Mouse (Mus musculus) MEL (cell line): ENCODE measurements around the gene Cers6. TPM values are rescaled to one million over a fixed set of nuclear protein-coding genes. Genes with fewer than 3 reads are reported as not detected.

Experiments used
- DNase-seq: peaks from one replicate; pipeline ENCODE4 v3.0.0; 2011; ENCODE audit warnings: low read depth, low spot score
- H3K27ac ChIP-seq: 2 replicates; pipeline ENCODE4 v1.5.1; 2012; ENCODE audit warnings: low read depth, mild to moderate bottlenecking, control low read depth, low read length, moderate library complexity; ENCODE audit not compliant: control insufficient read depth
- H3K27me3 ChIP-seq, 2 experiments: fragments of 150-350 bp in 1 of 2; sonication (generic) in 1 of 2; 2 replicates each; pipeline ENCODE4 v1.6.1; 2012; ENCODE audit warnings: low read length in 2 of 2, mild to moderate bottlenecking in 2 of 2, improper control_type of control experiment in 1 of 2, moderate library complexity in 1 of 2; ENCODE audit not compliant: insufficient read depth in 2 of 2, control insufficient read depth in 1 of 2
- H3K36me3 ChIP-seq, 2 experiments: 2 replicates each; pipeline ENCODE4 v1.6.1; 2012 to 2014; ENCODE audit warnings: low read length in 2 of 2, improper control_type of control experiment in 1 of 2, inconsistent platforms in 1 of 2, mild to moderate bottlenecking in 1 of 2; ENCODE audit not compliant: insufficient read depth in 2 of 2, control insufficient read depth in 1 of 2
- H3K4me1 ChIP-seq, 2 experiments: fragments of 150-350 bp in 1 of 2; sonication (generic) in 1 of 2; 2 replicates each; pipeline ENCODE4 v1.6.1; 2012; ENCODE audit warnings: low read length in 2 of 2, improper control_type of control experiment in 1 of 2, mild to moderate bottlenecking in 1 of 2; ENCODE audit not compliant: insufficient read depth in 2 of 2, control insufficient read depth in 1 of 2
- H3K4me3 ChIP-seq, 2 experiments: fragments of 150-350 bp in 1 of 2; sonication (generic) in 1 of 2; 2 replicates each; pipeline ENCODE4 v1.5.1; 2012; ENCODE audit warnings: low read depth in 2 of 2, low read length in 2 of 2, mild to moderate bottlenecking in 2 of 2, moderate library complexity in 2 of 2, control low read depth in 1 of 2, improper control_type of control experiment in 1 of 2; ENCODE audit not compliant: control insufficient read depth in 1 of 2, insufficient read depth in 1 of 2
- H3K79me2 ChIP-seq: 2 replicates; pipeline ENCODE4 v1.6.1; 2012; ENCODE audit warnings: mild to moderate bottlenecking, low read length, moderate library complexity; ENCODE audit not compliant: control insufficient read depth, poor library complexity, insufficient read depth
- H3K9ac ChIP-seq: 2 replicates; pipeline ENCODE4 v1.6.1; 2012; ENCODE audit warnings: low read depth, mild to moderate bottlenecking, control low read depth, low read length, moderate library complexity; ENCODE audit not compliant: control insufficient read depth, poor library complexity, severe bottlenecking
- H3K9me3 ChIP-seq: fragments of 150-350 bp; sonication (generic); replicated peaks from 2 replicates; pipeline ENCODE4 v1.6.1; 2012; ENCODE audit warnings: mild to moderate bottlenecking, low read length, improper control_type of control experiment, moderate library complexity; ENCODE audit not compliant: insufficient read depth
- BHLHE40 ChIP-seq: IDR thresholded peaks from 2 replicates; pipeline ENCODE4 v1.6.1; 2012; ENCODE audit warnings: low read depth, mild to moderate bottlenecking, inconsistent platforms, low read length, improper control_type of control experiment, borderline replicate concordance
- CHD1 ChIP-seq: IDR thresholded peaks from 2 replicates; pipeline ENCODE4 v1.6.1; 2012; ENCODE audit warnings: low read depth, mild to moderate bottlenecking, inconsistent platforms, low read length, improper control_type of control experiment
- E2F4 ChIP-seq: IDR thresholded peaks from 2 replicates; pipeline ENCODE4 v1.6.1; 2011; ENCODE audit warnings: low read depth, low read length, improper control_type of control experiment, borderline replicate concordance
- ELF1 ChIP-seq: IDR thresholded peaks from 2 replicates; pipeline ENCODE4 v1.6.1; 2014; ENCODE audit warnings: low read depth, mild to moderate bottlenecking, inconsistent platforms, low read length, improper control_type of control experiment, moderate library complexity
- EP300 ChIP-seq, 2 experiments: IDR thresholded peaks; 2 replicates each; pipeline ENCODE4 v1.6.1; 2011; ENCODE audit warnings: improper control_type of control experiment in 2 of 2, low read length in 2 of 2, low read depth in 1 of 2, mild to moderate bottlenecking in 1 of 2
- ETS1 ChIP-seq: IDR thresholded peaks from 2 replicates; pipeline ENCODE4 v1.6.1; 2012; ENCODE audit warnings: low read depth, mild to moderate bottlenecking, inconsistent platforms, low read length, improper control_type of control experiment, moderate library complexity
- MAFK ChIP-seq: IDR thresholded peaks from 2 replicates; pipeline ENCODE4 v1.6.1; 2011; ENCODE audit warnings: low read depth, mild to moderate bottlenecking, low read length, improper control_type of control experiment, borderline replicate concordance
- MXI1 ChIP-seq: IDR thresholded peaks from 2 replicates; pipeline ENCODE4 v1.6.1; 2011; ENCODE audit warnings: mild to moderate bottlenecking, low read depth, low read length, improper control_type of control experiment
- NELFE ChIP-seq: IDR thresholded peaks from 2 replicates; pipeline ENCODE4 v1.6.1; 2011; ENCODE audit warnings: low read depth, low read length, improper control_type of control experiment
- POLR2AphosphoS5 ChIP-seq: IDR thresholded peaks from 2 replicates; pipeline ENCODE4 v1.6.1; 2012; ENCODE audit warnings: low read depth, borderline replicate concordance, mild to moderate bottlenecking, inconsistent platforms, low read length, moderate library complexity, mixed read lengths
- RAD21 ChIP-seq: IDR thresholded peaks from 2 replicates; pipeline ENCODE4 v1.6.1; 2011; ENCODE audit warnings: mild to moderate bottlenecking, low read depth, low read length, improper control_type of control experiment
- SMC3 ChIP-seq: IDR thresholded peaks from 2 replicates; pipeline ENCODE4 v1.6.1; 2011; ENCODE audit warnings: low read depth, low read length, improper control_type of control experiment
- TBP ChIP-seq: IDR thresholded peaks from 2 replicates; pipeline ENCODE4 v1.8.0; 2011; ENCODE audit warnings: low read depth, low read length, improper control_type of control experiment
- TCF12 ChIP-seq: IDR thresholded peaks from 2 replicates; pipeline ENCODE4 v1.6.1; 2014; ENCODE audit warnings: low read depth, mild to moderate bottlenecking, inconsistent platforms, low read length, improper control_type of control experiment, moderate library complexity
- UBTF ChIP-seq: IDR thresholded peaks from 2 replicates; pipeline ENCODE4 v1.6.1; 2012; ENCODE audit warnings: low read depth, mild to moderate bottlenecking, inconsistent platforms, low read length, improper control_type of control experiment, moderate library complexity, borderline replicate concordance; ENCODE audit not compliant: insufficient read depth
- ZC3H11A ChIP-seq: IDR thresholded peaks from 2 replicates; pipeline ENCODE4 v1.6.1; 2012; ENCODE audit warnings: low read depth, mild to moderate bottlenecking, inconsistent platforms, low read length, improper control_type of control experiment
- ZKSCAN1 ChIP-seq: IDR thresholded peaks from 2 replicates; pipeline ENCODE4 v1.6.1; 2012; ENCODE audit warnings: low read depth, mild to moderate bottlenecking, inconsistent platforms, low read length, improper control_type of control experiment, moderate library complexity
- ZNF384 ChIP-seq: IDR thresholded peaks from 2 replicates; pipeline ENCODE4 v1.6.1; 2012; ENCODE audit warnings: low read depth, mild to moderate bottlenecking, inconsistent platforms, low read length, improper control_type of control experiment
- polyA plus RNA-seq, 2 experiments: library from polyadenylated mRNA; stranded (reverse) in 1 of 2; unstranded in 1 of 2; fragments of >175 nt in 1 of 2; fragments of >200 nt in 1 of 2; gene quantifications; 2 replicates each; pipeline versions ENCODE4 v1.2.1 to v1.2.4; 2012; ENCODE audit warnings: low replicate concordance in 2 of 2, low read depth in 1 of 2; ENCODE audit not compliant: insufficient read length in 2 of 2, insufficient read depth in 1 of 2, missing spikeins in 1 of 2
- total RNA-seq: library from RNA; depleted of rRNA; stranded (reverse); fragments of 300-350 nt; gene quantifications from 2 replicates; pipeline ENCODE4 v1.2.3, GENCODE M21; 2012

The Cers6 gene
- total and polyA plus RNA-seq, 3 experiments: not detected

DNA sequence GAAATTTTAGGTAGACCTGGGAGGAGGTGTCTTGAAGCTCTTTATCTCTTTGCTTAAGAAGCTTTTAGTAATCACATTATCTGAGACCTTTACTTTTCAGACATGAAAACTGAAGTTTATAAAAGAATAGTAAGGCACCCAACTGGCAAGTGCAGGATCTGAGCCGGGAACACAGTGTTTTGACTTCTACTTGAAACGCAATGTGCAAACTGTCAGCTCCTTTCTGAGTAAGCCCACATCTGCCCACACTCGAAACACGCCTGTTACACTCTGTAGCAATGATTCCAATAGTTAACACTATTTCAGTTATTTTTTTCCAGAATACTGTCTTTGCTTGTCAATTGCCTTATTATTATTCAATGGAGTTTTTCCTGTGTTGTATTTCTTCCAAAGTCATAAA, 235.6 kb downstream of the Cers6 start:
- no peak overlapping the region for H3K27ac ChIP-seq
- no peaks in the 10 kb centered on the region for H3K79me2 ChIP-seq
- TF ChIP-seq MAFK: no peak
- TF ChIP-seq UBTF: no peak
- TF ChIP-seq TBP: no peak
- no peak for TF ChIP-seq POLR2AphosphoS5
- no peak for TF ChIP-seq EP300 (IDR thresholded peaks at IDR 0.05; ENCODE audit: low read depth in 1 of 2, low read length in 2 of 2)
- no peak for TF ChIP-seq ELF1
- no peak for TF ChIP-seq NELFE
- TF ChIP-seq ZNF384: no peak
- no peak for TF ChIP-seq E2F4
- no peak for TF ChIP-seq RAD21
- DNase-seq: no peak
- no peak overlapping the region for H3K4me3 ChIP-seq
- no peaks in the 10 kb centered on the region for H3K36me3 ChIP-seq
- H3K27me3 ChIP-seq: no peaks in the 10 kb centered on the region
- no peak overlapping the region for H3K9ac ChIP-seq
- no peaks in the 10 kb centered on the region for H3K9me3 ChIP-seq
- H3K4me1 ChIP-seq: no peaks in the 10 kb centered on the region

DNA sequence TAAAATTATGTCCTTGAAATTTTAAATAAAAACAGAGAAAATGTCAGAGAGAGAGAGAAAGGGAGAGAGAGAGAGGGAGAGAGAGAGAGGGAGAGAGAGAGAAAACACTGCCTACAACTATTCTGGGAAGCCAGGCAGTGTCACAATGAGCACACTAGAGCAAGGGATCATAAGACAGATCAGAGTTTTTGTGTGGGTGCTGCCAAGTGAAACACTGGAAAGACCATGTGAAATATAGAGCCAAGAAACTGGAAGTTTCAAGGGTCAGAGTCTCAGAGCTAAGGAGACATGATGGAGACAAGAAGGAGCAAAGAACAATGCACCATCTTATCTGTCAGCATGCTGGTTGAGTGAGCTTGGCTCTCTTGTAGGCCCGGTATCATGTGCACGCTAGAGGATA, 236.3 kb downstream of the Cers6 start:
- H3K9me3 ChIP-seq: no peaks in the 10 kb centered on the region
- no peaks in the 10 kb centered on the region for H3K79me2 ChIP-seq

DNA sequence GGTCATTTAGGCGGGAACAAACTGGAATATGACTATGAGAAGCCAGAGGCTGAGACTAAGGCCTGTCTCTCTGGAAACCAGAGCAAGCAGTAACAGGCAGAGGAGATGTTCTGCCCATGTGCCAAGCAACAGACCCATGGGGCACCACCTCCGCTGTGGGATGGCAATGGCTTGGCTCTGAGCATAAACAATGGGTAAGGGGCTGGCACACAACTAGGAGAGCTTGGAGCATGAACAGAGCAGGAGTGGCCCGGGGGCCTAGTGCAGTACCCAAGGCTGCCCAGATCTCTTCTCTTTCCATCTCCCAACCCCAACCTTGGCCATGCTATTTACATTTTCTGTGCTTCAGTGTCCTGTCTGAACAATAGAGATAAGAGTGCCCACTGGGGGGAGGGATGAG, 237.5 kb downstream of the Cers6 start:
- Histone ChIP-seq H3K79me2 (no peaks in the 10 kb centered on the region), H3K27ac (no peak overlapping the region), H3K27me3 (no peaks in the 10 kb centered on the region), H3K4me3 (no peak overlapping the region), H3K4me1 (no peaks in the 10 kb centered on the region), H3K9ac (no peak overlapping the region), H3K9me3 (no peaks in the 10 kb centered on the region), H3K36me3 (no peaks in the 10 kb centered on the region)
- no peak for TF ChIP-seq SMC3
- no peak for TF ChIP-seq TCF12
- no peak for TF ChIP-seq ETS1
- no peak for TF ChIP-seq RAD21
- DNase-seq: no peak

More for the DNA sequence above, 236.3 kb downstream of the Cers6 start:
- no peak overlapping the region for H3K4me3 ChIP-seq
- H3K36me3 ChIP-seq: no peaks in the 10 kb centered on the region
- H3K27ac ChIP-seq: no peak overlapping the region
- DNase-seq: no peak
- no peak overlapping the region for H3K9ac ChIP-seq
- TF ChIP-seq CHD1: no peak
- no peak for TF ChIP-seq ZKSCAN1
- no peak for TF ChIP-seq MXI1
- no peak for TF ChIP-seq TBP
- no peak for TF ChIP-seq POLR2AphosphoS5
- TF ChIP-seq BHLHE40: no peak
- TF ChIP-seq ZC3H11A: no peak
- no peak for TF ChIP-seq RAD21
- TF ChIP-seq, all 39 proteins: peak for 0
- no peaks in the 10 kb centered on the region for H3K4me1 ChIP-seq
- H3K27me3 ChIP-seq: no peaks in the 10 kb centered on the region
